ENCODE assay signal across 23 mouse cellular contexts in the genomic region with DNA sequence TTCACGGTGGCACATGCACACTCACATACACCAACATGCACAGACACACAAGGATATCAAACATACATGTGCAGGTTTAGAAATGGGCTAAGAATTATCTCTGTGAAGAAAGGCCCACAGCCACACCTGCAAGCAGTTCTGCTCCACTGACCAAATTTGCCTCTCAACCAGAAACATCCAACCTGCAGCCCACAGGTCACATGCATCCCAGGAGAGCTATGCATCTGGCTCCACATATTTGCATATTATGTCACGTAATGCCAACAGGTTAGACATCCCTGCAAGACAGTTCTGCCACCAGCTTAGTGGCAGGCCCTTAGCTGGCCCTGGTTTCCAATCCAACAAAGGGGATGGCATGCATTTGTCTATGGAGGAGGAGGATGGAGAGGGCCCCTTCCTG.
"Had no signal": no experiment of that assay in that cellular context is flagged by ENCODE, and none has a peak within 500 bp of the region (broad histone marks: within the 10 kb centered on the region; RNA-seq: fewer than 3 reads in every experiment).

No protein-coding gene starts in this region.

- H3K9ac ChIP-seq: limb, embryonic 12.5 days; limb, embryonic 15.5 days; liver, embryonic 14.5 days; liver, postnatal 0 days; lung, embryonic 14.5 days; midbrain, embryonic 12.5 days; neural tube, embryonic 13.5 days had no signal

- H3K27me3 ChIP-seq: limb, embryonic 12.5 days; limb, embryonic 15.5 days; megakaryocyte, embryonic 14.5 days; midbrain, embryonic 12.5 days; neural tube, embryonic 13.5 days had no signal

- ATAC-seq: intestine, postnatal 0 days; liver, postnatal 0 days; lung, postnatal 0 days; midbrain, embryonic 16.5 days had no signal

- H3K27ac ChIP-seq: limb, embryonic 12.5 days; limb, embryonic 15.5 days; liver, embryonic 14.5 days; midbrain, embryonic 12.5 days; neural tube, embryonic 13.5 days had no signal

- DNase-seq: kidney, adult 2 months; kidney, postnatal 10 days; kidney, postnatal 4 days; left cerebral cortex, postnatal 4 days; liver, postnatal 0 days; lung, embryonic 14.5 days; lung, postnatal 36 days; right cerebral cortex, adult 18-20 months; right cerebral cortex, postnatal 14 days; right cerebral cortex, postnatal 4 days; thymus, adult 18-20 months; thymus, postnatal 36 days had no signal

- H3K36me3 ChIP-seq: limb, embryonic 12.5 days; limb, embryonic 15.5 days; midbrain, embryonic 12.5 days; neural tube, embryonic 13.5 days had no signal

- H3K4me2 ChIP-seq: limb, embryonic 12.5 days; limb, embryonic 15.5 days; liver, embryonic 11.5 days; lung, embryonic 14.5 days; midbrain, embryonic 12.5 days; neural tube, embryonic 13.5 days had no signal

- H3K9me3 ChIP-seq: limb, embryonic 12.5 days; limb, embryonic 15.5 days; megakaryocyte, embryonic 14.5 days; midbrain, embryonic 12.5 days; neural tube, embryonic 13.5 days had no signal

- H3K4me3 ChIP-seq: limb, embryonic 12.5 days; limb, embryonic 15.5 days; megakaryocyte, embryonic 14.5 days; midbrain, embryonic 12.5 days; myocyte; neural tube, embryonic 13.5 days had no signal
